Mouse (Mus musculus): ENCODE measurements at regions not wholly inside any gene's neighbourhood (a gene's known extent, or its start where the extent isn't known, plus 50 kb on each side); places are given as distances from the start of the nearest gene placed in this dataset.

GRCm38 (mm10) chr9:43922231-43922630 lies 121.0 kb upstream of the Thy1 start:
- Histone ChIP-seq H3K4me2 (ENCODE audit: low read depth, low read length, poor library complexity, severe bottlenecking) (no peak overlapping the region), H3K9me3 (ENCODE audit: low read length) (no peaks in the 10 kb centered on the region), H3K9ac (replicated peaks; ENCODE audit: low read length, poor library complexity, severe bottlenecking) (no peak overlapping the region), H3K4me3 (ENCODE audit: low read depth, low read length) (no peak overlapping the region), H3K27me3 (ENCODE audit: insufficient read depth, low read length) (no peaks in the 10 kb centered on the region), H3K27ac (ENCODE audit: low read depth, low read length) (no peak overlapping the region), H3K4me1 (ENCODE audit: insufficient read depth, low read length) (peaks cover 3% of the 10 kb centered on the region), H3K36me3 (ENCODE audit: insufficient read depth, low read length) (no peaks in the 10 kb centered on the region)
- no peak for TF ChIP-seq CTCF (IDR thresholded peaks at IDR 0.05)
- WGBS: 38% methylated on average over 6 of the region's 6 CpGs
- DNase-seq (ENCODE audit: low spot score) (no peak), ATAC-seq (ENCODE audit: low FRiP score) (no peak)

- Histone ChIP-seq H3K9ac (replicated peaks; ENCODE audit: low read length, poor library complexity, severe bottlenecking) (no peak overlapping the region), H3K27me3 (ENCODE audit: insufficient read depth, low read length) (no peaks in the 10 kb centered on the region), H3K4me1 (ENCODE audit: insufficient read depth, low read length) (peaks cover 3% of the 10 kb centered on the region), H3K4me3 (ENCODE audit: low read depth, low read length) (no peak overlapping the region), H3K9me3 (ENCODE audit: low read length) (no peaks in the 10 kb centered on the region), H3K4me2 (ENCODE audit: low read depth, low read length, poor library complexity, severe bottlenecking) (no peak overlapping the region), H3K27ac (ENCODE audit: low read depth, low read length) (no peak overlapping the region), H3K36me3 (ENCODE audit: insufficient read depth, low read length) (no peaks in the 10 kb centered on the region)
- WGBS: 58% methylated on average over 4 of the region's 4 CpGs
- no peak for DNase-seq (ENCODE audit: low spot score)
- ATAC-seq (ENCODE audit: low FRiP score): no peak
- TF ChIP-seq CTCF (IDR thresholded peaks at IDR 0.05): no peak
Observed at GRCm38 (mm10) chr9:43923088-43923487, 120.1 kb upstream of the Thy1 start.

GRCm38 (mm10) chr9:43924795-43925194 lies 118.4 kb upstream of the Thy1 start:
- ATAC-seq (ENCODE audit: low FRiP score): no peak
- no peaks in the 10 kb centered on the region for H3K36me3 ChIP-seq (ENCODE audit: insufficient read depth, low read length)
- 28% methylated on average over 15 of the region's 15 CpGs for WGBS

GRCm38 (mm10) chr9:43929312-43930036 lies 113.7 kb upstream of the Thy1 start:
- no peaks in the 10 kb centered on the region for H3K9me3 ChIP-seq (ENCODE audit: low read length)
- peaks cover 11% of the 10 kb centered on the region for H3K4me1 ChIP-seq (ENCODE audit: insufficient read depth, low read length)
- H3K36me3 ChIP-seq (ENCODE audit: insufficient read depth, low read length): no peaks in the 10 kb centered on the region
- no peak for ATAC-seq (ENCODE audit: low FRiP score)
- no peak overlapping the region; the same call in 1 of the 2 replicates for H3K9ac ChIP-seq (replicated peaks; ENCODE audit: low read length, poor library complexity, severe bottlenecking)
- peak; percentile 73 for DNase-seq (ENCODE audit: low spot score)
- no peak overlapping the region for H3K4me3 ChIP-seq (ENCODE audit: low read depth, low read length)
- no peak; the same call in 1 of the 2 replicates for TF ChIP-seq CTCF (IDR thresholded peaks at IDR 0.05)
- no peak overlapping the region for H3K4me2 ChIP-seq (ENCODE audit: low read depth, low read length, poor library complexity, severe bottlenecking)
- 23% methylated on average over 7 of the region's 7 CpGs for WGBS
- H3K27ac ChIP-seq (ENCODE audit: low read depth, low read length): peak overlapping the region; percentile 33; the same call in 1 of the 2 replicates
- H3K27me3 ChIP-seq (ENCODE audit: insufficient read depth, low read length): no peaks in the 10 kb centered on the region

More at GRCm38 (mm10) chr9:43924795-43925194, 118.4 kb upstream of the Thy1 start:
- DNase-seq (ENCODE audit: low spot score): peak; percentile 47
- Histone ChIP-seq H3K9me3 (ENCODE audit: low read length) (no peaks in the 10 kb centered on the region), H3K4me2 (ENCODE audit: low read depth, low read length, poor library complexity, severe bottlenecking) (no peak overlapping the region), H3K4me3 (ENCODE audit: low read depth, low read length) (no peak overlapping the region), H3K9ac (replicated peaks; ENCODE audit: low read length, poor library complexity, severe bottlenecking) (no peak overlapping the region), H3K27ac (ENCODE audit: low read depth, low read length) (no peak overlapping the region), H3K27me3 (ENCODE audit: insufficient read depth, low read length) (no peaks in the 10 kb centered on the region), H3K4me1 (ENCODE audit: insufficient read depth, low read length) (peaks cover 4% of the 10 kb centered on the region)
- TF ChIP-seq CTCF (IDR thresholded peaks at IDR 0.05): peak; percentile 75

- H3K27ac ChIP-seq (ENCODE audit: low read depth, low read length): no peak overlapping the region
- H3K4me1 ChIP-seq (ENCODE audit: insufficient read depth, low read length): peaks cover 11% of the 10 kb centered on the region
- no peaks in the 10 kb centered on the region for H3K27me3 ChIP-seq (ENCODE audit: insufficient read depth, low read length)
- DNase-seq (ENCODE audit: low spot score): no peak
- H3K4me3 ChIP-seq (ENCODE audit: low read depth, low read length): no peak overlapping the region
- H3K36me3 ChIP-seq (ENCODE audit: insufficient read depth, low read length): no peaks in the 10 kb centered on the region
- H3K4me2 ChIP-seq (ENCODE audit: low read depth, low read length, poor library complexity, severe bottlenecking): no peak overlapping the region
- H3K9ac ChIP-seq (replicated peaks; ENCODE audit: low read length, poor library complexity, severe bottlenecking): no peak overlapping the region
- no peak for TF ChIP-seq CTCF (IDR thresholded peaks at IDR 0.05)
- no peak for ATAC-seq (ENCODE audit: low FRiP score)
- no peaks in the 10 kb centered on the region for H3K9me3 ChIP-seq (ENCODE audit: low read length)
Observed at GRCm38 (mm10) chr9:43930037-43930404, 113.2 kb upstream of the Thy1 start.

- ATAC-seq (ENCODE audit: low FRiP score) (no peak), DNase-seq (ENCODE audit: low spot score) (no peak)
- no peak overlapping the region for H3K4me3 ChIP-seq (ENCODE audit: low read depth, low read length)
- TF ChIP-seq CTCF (IDR thresholded peaks at IDR 0.05): no peak
- H3K27ac ChIP-seq (ENCODE audit: low read depth, low read length): no peak overlapping the region
- no peaks in the 10 kb centered on the region for H3K27me3 ChIP-seq (ENCODE audit: insufficient read depth, low read length)
- no peak overlapping the region for H3K4me2 ChIP-seq (ENCODE audit: low read depth, low read length, poor library complexity, severe bottlenecking)
- WGBS: 53% methylated on average over 3 of the region's 3 CpGs
- H3K9me3 ChIP-seq (ENCODE audit: low read length): no peaks in the 10 kb centered on the region
- H3K4me1 ChIP-seq (ENCODE audit: insufficient read depth, low read length): peaks cover 11% of the 10 kb centered on the region
- no peaks in the 10 kb centered on the region for H3K36me3 ChIP-seq (ENCODE audit: insufficient read depth, low read length)
- no peak overlapping the region for H3K9ac ChIP-seq (replicated peaks; ENCODE audit: low read length, poor library complexity, severe bottlenecking)
Observed at GRCm38 (mm10) chr9:43930476-43930875, 112.7 kb upstream of the Thy1 start.

Measured in midbrain, postnatal 0 days (tissue).